Mouse (Mus musculus) hindlimb bud, embryonic 11.5 days (tissue): ENCODE measurements around the gene Fbll1.
A peak's percentile ranks its signal among the peaks of the same experiment; 100 is the strongest.

Experiments used
- DNase-seq: peaks from one replicate; pipeline ENCODE4 v3.0.0-alpha.2; 2012; ENCODE audit warnings: low read depth, low spot score; ENCODE audit errors: extremely low spot score

The Fbll1 gene

GRCm38 (mm10) chr11:35784002-35784401, 14.7 kb downstream of the Fbll1 start:
- DNase-seq = no peak

DNA sequence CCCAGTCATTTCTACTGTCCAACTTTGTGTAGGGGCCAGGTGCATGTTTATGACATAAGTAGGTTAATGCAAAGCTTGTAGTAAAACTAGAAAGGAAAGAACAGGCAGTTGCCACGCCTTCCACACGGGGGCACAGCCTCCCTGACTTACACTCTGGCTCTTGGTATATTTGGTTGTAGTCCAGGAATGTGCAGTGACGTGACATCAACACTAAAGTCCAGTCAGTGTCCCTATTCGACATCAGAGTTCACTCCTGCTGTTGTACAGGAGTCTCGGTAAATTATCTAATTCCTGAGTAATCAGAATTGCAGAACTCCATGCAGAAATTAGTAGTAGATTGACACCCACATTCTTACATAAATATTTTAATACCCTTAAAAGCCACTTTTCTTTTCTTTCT, 15.6 kb downstream of the Fbll1 start:
- no peak for DNase-seq

- DNase-seq = no peak
Measured at GRCm38 (mm10) chr11:35782444-35782843, 16.2 kb downstream of the Fbll1 start.

DNA sequence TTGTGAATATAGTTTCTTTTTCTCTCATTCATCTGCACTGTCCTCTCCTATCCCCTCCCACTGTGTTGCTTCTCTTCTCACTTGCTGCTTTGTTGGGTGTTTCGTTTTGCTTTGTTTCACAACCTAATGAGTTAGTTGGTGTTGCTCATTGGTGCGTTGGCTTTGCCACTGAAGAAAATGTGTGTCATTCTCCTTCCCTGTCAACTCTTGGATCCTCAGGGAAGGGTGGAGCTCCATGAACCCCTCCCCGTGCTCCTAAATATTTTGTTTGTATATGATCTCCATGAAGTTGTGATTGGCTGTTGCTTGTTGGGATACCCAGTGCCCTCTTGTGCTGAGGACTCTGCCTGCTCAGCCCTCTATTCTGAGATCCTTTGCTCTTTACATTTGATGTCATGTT, 18.3 kb downstream of the Fbll1 start:
- no peak for DNase-seq

DNA sequence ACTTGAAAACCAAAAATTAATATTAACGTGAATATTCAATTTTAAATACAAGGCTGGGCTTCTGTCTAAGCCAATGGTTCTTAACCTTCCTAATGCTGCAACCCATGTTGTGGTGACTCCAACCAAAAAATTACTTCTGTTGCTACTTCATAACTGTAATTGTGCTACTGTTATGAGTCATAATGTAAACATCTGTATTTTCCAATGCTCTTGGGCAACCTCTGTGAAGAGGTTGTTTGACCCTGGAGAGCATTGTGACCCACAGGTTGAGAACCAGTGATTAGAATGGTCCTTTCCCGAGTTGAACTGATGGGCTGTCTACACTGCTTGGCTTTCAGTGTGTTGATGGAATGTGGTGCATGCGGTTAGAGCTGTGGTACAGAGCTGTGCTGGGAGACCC, 22.2 kb downstream of the Fbll1 start:
- no peak for DNase-seq

GRCm38 (mm10) chr11:35775606-35776005, 23.1 kb downstream of the Fbll1 start:
- DNase-seq = no peak

DNA sequence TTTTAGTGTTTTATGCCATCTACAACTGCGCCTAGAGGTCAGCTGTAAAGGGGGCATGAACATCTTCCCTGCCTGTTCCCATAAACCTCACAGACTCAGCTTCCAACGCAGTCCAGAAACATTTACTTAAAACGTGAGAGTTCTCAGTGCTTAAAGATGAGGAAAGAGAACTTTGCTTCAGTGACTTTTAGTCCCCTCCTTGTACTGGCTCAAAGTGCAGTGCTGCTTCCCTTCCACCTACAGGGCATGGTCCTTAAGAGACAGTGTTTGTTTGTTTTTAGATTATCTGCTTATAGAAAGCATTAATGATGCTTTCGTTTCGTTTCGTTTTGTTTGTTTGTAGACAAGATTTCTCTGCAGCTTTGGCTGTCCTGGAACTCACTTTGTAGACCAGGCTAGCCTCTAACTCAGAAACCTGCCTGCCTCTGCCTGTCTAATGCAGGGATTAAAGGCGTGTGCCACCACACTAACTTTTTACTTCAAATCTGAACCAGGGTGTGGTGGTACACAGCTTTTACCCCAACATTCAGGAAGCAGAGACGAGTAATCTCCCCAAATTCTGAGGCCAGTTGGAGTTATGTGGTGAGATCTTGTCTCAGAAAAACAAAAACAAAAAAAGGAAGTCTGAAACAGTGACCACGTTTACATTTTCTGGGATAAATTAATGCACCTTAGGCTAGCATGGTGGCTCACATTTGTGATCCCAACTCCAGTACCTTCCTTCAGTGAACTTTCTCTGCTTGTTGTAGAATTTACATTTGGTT, 27.8 kb downstream of the Fbll1 start:
- DNase-seq = no peak

DNA sequence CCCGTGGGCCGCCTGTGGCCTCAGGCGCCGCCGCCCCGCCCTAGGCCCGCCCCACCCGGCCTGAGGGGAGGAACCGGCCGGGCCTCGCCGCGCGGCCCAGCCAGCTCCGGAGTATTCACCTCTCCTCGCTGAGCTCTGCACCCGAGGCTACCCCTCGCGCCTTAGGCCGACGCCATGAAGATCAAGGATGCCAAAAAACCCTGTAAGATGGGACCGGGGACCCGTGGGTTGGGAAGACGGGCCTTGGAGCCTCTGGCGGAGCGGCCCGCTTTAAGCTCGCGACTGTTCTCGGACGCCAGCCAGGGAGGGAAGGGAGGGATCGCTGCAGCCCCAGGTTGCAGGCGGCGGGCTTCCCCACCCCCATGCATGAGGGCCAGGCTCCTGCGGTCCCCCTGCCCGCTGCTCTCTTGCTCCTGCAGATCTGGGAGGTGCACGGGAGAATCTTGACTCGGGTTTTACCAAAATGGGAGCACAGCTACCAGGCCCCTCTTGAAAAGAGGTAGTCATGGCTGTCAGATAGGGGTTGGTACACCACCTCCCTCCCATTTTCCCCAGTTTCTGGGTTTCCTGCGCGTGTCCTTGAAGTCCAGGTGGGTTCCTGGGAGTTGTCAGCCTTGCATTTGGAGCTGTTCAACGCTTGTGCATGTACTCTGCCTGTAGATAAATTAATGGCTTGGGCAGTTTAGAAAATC, 28.8 kb downstream of the Fbll1 start:
- DNase-seq = no peak

DNA sequence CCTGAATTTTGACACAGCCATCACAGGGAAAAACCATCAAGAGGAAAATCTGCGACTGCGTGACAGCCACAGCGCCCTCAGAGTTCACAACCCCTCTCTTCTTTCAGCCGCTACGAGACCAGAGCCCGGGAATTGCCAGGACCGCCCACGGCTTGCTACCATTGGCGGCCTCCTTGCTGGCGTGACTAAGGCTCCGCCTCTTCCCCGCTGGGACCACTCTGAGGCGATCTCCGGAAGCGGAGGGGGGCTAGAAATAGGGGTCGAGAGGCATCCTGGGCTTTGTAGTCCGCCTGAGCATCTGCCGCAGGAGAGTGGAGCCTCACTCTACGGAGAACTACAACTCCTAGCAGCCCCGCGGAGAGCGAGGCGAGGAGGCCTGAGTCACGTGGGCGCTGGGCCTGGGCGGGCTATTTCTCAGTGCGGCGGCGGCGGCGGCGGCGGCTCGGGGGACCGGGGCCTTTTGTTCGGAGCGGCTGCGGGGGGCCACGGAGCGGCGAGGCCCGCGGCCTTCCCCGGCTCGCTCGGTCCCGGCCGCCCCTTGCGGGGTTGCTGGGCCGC, 29.4 kb downstream of the Fbll1 start, which contains the start of gene Pank3:
Gene Pank3 (plus strand): TSS at position 297 of the 558 bp plus-strand sequence.
- DNase-seq = peak; percentile 93

DNA sequence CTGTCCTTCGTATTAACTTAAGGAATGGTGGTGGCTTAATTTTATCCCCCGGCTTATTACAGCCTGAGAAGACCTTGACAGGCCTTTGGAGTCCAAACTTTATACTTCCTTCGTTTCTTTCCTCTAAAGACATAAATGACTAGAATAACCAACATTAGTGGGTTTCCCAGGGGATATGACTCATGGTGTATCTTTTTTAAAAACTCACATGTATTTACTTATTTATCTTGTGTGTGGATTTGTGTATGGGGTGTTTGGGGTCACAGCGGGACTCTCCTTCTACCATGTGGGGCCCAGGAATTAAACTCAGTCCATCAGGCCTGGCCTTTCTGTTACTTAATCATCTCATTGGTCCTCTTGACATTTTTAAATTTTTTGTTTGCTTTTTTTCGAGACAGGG, 31.8 kb downstream of the Fbll1 start:
- no peak for DNase-seq

DNA sequence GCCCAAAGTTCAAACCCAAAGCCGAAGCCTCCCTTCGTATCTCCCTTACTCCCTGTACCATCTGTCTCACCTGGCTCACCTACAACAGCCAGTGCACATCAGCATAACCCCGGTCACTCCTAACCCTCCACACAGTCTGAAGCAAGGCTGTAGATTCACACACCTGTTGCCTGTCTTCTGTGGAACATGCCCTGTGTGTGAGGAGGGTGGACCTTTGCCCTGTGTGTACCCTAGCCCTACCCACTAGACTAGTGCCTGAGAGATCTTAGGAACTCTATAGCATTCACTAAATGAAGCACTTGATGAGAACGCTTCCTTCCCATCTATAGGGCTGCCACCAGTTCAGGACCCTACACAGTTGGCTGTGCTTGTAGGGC, 38.1 kb downstream of the Fbll1 start:
- DNase-seq = no peak

- no peak for DNase-seq
Measured at GRCm38 (mm10) chr11:35760001-35760626, 38.6 kb downstream of the Fbll1 start.

DNA sequence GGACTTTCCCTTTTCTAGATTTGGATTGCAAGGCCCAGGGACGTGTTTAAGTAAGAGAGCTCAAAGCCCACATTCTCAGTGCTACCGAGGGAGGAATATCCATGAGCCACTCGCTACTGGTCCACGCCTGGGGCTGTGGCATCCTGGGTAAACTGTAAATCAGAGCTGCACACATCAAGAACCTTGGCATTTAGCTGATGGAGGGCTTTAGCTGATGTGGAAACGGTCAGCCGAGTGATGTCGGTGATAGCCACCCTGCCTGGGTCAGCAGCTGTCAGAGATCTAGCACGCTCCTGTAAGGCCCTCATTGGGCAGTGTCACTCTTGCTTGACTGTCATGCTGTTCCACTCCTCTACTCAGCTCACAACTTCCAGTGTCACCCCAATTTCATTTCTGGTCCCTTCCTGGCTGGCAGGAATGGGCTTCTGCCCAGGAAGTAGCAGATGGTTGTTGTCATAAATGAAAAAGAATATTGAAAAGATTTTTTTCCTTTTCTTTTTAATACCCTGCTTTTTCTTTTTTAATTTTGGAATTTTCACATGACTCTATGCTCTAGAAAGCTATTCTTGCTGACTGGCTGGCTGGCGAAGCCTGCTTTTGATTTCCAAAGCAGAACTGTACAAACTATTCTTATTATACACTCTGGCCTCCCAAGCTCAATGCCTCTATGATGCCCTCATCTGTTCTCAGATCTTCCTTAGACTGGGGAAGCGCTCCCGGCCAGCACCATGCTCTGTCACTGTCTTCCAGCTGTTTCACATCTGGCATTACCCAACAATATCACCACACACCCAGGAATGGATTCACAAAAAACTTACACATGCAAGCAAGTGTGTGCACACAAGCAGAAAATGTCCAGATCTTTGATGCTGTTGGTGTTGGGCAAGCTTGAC, 42.0 kb downstream of the Fbll1 start:
- DNase-seq = no peak

GRCm38 (mm10) chr11:35755546-35755945, 43.1 kb downstream of the Fbll1 start:
- no peak for DNase-seq

DNA sequence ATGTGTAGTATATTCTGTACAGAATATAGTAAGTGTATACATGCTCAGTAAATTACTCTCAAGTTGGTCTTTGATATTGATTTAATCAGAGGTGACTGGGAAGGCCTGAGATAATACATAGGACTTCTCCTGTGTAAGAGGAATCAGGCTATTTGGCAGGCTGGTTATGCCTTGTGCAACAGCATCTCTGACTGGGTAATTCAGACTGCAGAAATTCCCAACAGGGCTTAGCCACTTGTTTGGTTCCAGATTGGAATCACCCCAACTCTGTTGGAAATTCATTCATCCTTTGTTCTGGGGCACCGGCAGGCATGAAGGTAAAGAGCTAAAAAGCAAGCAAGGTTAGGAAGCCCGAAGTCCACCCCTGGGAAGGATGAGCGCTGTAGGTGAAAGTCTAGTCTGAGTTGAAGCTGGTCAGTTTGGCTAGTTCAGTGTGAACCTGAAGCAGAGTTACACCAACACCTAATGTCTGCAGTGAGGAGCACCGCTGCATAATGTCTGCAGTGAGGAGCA, 43.7 kb downstream of the Fbll1 start:
- DNase-seq = no peak

GRCm38 (mm10) chr11:35750578-35750977, 48.1 kb downstream of the Fbll1 start:
- DNase-seq = no peak
